Mouse (Mus musculus) adrenal gland, postnatal 10 days (tissue): ENCODE measurements at regions not wholly inside any gene's neighbourhood (a gene's known extent, or its start where the extent isn't known, plus 50 kb on each side); places are given as distances from the start of the nearest gene placed in this dataset.
A peak's percentile ranks its signal among the peaks of the same experiment; 100 is the strongest.

Source experiments
- DNase-seq: peaks from one replicate; pipeline ENCODE4 v3.0.0; 2021; ENCODE audit warnings: mixed read lengths

- peak; percentile 3 for DNase-seq
Measured at GRCm38 (mm10) chr14:99366281-99366987, 67.9 kb downstream of the Klf5 start.

- DNase-seq = no peak
Measured at GRCm38 (mm10) chr14:99366996-99367555, 68.6 kb downstream of the Klf5 start.

DNA sequence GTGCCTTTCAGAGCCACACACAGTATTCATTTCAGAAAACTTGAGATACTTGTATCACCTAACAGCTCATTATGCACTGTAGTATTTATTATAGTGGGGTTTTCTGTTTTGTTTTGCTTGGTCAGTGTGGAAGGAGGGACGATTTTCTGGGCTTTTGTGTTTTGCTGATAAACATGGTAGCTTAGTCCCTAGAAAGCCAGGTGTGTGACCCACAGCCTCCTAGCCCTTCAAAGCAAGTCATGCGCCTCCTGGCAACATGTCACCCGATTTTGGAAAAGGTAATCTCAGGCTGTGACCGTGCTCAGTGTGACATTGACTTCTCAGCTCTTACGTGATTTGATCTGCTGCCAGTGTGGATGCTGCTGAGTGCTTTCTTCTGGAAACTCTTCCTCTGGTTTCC lies 70.9 kb downstream of the Klf5 start:
- DNase-seq = no peak

DNA sequence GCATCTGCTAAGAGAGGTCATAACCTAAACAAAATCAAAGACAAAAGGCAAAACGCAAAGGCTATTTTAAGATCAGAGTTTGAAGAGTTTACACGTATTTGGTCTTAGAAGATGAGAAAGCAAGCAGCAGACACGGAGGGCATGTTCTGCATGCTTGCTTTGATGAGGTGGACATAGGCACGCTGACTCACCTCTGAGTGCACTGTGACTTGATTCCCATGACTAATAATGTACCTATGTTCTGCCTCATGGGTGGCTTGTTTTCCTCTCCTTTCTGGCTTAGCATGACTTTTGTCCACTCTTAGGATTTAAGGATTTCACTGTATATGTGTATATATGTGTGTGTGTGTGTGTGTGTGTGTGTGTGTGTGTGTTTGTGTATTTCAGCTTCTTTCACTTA lies 75.2 kb downstream of the Klf5 start:
- no peak for DNase-seq

DNA sequence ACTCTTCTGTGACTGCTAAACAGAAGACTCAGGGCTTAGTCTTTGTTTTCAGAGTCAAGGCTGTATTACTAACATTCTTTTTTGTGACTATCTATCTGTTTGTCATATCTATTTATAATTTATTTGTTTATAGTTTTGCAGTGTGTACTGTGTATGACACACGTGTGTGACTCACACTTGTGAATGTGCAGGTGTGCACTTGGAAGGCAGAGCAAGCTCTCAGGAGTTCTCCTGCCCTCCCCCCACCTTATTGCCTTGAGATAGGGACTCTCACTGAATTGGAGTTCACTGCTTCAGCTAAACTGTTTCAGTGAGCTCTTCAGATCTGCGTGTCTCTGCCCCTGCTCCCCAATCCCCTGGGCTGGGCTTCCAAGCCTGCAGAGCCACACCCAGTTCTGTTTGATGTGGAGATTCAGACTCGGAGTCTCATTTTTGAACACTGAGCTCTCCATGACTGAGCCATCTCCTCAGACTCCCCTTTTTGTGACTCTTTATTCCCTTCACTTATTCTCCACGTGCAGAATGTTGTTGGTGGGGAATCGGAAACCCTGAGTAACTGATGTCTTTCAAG lies 76.6 kb downstream of the Klf5 start:
- DNase-seq = peak; percentile 3

DNA sequence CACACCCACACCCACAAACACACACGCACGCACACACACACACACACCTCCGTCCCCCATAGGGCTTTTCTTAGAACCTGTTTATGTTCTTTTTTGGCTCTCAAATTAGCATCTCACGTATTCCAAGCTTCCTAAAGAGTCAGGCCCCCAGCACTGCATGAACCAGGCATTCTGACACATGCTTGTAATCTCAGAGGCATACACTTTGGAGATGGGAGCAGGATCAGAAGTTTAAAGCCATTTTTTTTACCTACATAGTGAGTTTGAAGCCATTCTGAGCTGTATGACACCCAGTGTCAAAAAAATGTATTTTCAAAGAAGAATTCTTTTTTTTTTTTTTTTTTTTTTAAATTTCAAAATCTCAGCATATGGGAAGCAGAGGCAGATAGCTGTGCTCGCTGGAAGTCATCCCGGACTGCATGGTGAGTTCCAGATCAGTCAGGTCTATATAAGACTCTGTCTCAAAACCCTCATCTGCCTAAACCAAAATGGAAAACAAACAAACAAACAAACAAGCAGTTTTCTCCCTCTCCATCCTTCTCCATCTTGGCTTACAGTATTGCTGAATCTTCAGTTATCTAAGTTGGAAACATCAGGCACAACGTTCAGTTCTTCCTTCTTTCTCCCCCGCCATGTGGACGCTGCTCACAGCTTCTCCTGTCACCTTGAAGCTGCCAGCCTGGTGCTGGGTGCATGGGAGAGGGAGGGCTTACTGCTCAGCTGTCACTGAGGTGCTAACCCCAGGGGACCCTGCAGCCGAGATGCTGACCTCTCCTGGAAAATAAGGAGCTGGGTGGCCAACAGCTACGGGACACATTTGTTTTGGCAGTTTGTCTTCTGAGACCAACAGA lies 78.4 kb downstream of the Klf5 start:
- DNase-seq = no peak

GRCm38 (mm10) chr14:99381262-99382017 lies 82.9 kb downstream of the Klf5 start:
- DNase-seq = no peak

DNA sequence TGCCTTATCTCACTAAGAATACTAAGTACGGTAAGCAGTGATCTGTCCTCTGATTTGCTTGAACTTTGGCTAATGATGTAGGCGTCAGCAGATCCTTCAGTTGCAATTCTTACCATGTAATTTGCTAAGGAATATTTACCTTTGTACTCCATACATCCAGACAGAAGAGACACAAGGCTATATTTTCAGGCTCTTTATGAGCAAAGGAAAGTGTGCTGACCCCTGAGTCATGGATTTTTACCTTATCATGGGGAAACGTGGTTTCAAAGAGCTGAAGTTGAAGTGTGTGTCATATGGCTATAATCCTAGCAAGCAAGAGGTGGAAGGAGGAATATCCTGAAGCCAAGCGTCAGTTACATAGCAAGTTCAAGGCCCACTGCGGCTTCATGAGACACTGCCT lies 83.6 kb downstream of the Klf5 start:
- no peak for DNase-seq

DNA sequence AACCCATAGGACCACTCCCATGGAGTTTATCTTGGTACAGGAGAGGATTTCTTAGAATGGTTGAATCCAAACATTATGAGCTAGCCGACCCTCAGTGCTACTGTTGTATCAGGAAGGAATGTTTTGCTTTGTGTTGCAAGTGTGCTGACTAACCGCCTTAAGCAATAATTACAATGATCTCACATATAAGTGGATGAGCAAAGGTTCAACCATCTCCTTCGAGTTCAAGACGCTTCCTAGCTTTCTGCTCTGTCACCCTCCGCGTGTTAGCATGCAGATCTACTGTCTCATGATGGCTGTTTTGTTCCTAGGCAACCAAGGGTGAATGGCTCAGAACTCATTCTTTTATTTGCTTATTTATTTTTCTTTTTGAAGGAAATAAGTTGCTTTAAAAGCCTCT lies 84.7 kb downstream of the Klf5 start:
- DNase-seq = no peak

GRCm38 (mm10) chr14:99387581-99387980 lies 89.1 kb downstream of the Klf5 start:
- no peak for DNase-seq

- DNase-seq = no peak
Measured at GRCm38 (mm10) chr14:99389306-99389705, 90.8 kb downstream of the Klf5 start.

GRCm38 (mm10) chr14:99391700-99392099 lies 93.2 kb downstream of the Klf5 start:
- no peak for DNase-seq

- no peak for DNase-seq
Measured at GRCm38 (mm10) chr14:99392813-99393212, 94.3 kb downstream of the Klf5 start.

DNA sequence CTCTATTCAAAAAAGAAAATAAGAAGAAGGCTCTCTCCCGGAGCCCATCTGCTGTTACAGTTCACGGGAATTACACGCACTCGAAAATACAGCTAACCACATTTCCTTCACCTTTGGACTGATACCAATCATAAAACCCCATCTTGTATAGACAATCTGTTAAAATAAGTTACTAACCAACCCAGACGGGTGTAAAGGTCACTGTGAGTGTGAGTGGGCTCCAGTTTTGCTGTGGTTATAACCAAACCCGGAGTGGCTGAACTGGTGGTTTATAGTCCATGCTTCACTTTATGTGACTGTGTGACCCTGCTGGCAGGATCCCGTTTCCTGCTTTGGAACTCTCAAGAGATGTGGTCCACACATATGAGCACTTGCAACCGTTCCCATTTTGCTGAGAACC lies 95.1 kb downstream of the Klf5 start:
- DNase-seq = no peak

GRCm38 (mm10) chr14:99403155-99403726 lies 104.8 kb downstream of the Klf5 start:
- peak; percentile 11 for DNase-seq

DNA sequence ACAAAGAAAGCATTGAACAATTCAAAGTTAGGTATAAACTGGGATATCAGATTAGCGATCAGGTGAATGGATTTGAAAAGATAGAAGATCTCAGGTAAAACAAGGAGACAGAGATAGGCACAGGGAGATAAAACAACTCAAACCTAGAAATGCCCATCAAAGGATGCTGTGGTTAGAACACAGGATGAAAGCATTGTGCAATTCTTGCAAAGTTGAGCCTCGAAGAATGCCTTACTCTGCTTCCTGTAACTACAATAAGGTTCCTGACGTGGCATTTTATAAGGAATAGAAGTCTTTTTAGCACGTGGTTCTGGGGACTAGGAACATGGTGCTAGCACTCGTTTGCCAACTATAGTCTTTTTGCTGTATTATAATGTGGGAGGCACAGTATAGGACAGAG lies 106.7 kb downstream of the Klf5 start:
- no peak for DNase-seq

DNA sequence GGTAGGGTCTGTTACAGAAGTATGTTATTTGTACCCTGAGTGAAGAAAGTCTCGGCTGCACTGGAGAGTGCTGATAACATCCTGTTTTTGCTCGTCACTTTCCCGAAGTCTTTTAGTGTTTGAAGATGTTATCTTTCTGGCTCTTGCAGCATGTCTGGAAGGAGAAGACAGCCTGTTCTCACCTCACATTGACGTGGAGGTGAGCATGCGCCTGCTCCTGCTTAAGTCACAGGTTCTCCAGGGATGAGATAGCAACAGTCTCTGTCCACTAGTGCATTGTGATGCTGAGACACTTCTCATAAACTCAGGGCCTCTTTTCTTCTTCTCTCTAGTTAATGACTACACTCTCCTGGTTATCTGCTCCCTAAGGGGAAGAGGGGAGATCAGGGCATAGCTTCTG lies 113.3 kb downstream of the Klf5 start:
- no peak for DNase-seq

DNA sequence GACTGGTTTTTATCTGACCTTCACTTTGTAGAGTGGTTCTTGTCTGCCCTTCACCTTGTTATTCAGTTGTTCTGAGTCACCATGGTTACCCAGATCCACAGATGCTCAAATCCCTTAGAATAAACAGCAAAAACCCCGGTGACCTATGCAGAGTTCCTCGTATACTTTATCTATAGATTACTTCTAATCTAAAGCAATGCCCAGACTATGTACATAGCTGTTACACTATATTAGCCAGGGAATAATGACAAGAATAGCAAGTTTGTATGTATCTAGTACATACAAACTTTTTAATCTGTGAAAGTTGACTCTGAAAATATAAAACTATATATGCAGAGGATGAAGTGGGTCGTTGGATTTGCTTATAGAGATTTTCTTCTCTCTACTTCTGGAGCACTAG lies 117.7 kb downstream of the Klf5 start:
- DNase-seq = no peak

GRCm38 (mm10) chr14:99418970-99419369 lies 120.5 kb downstream of the Klf5 start:
- no peak for DNase-seq

DNA sequence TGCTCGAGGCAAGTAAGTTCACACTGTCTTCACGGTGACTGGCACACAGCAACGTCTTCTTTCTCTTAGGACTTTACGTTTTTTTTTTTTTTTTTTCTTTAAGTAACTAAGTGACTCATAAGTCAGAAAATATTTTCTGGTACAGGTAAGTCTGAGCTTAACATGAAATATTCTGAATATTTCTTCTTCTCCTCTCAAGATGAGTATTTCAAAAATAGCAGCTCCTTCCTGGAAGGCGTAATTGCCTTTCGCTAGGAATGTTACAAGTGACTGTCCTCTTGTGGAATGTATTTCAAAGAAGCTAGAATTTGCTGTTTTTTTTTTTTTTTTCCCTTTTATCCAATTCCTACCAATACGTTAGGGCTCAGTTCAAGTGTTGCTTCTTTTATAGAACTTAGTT lies 124.8 kb downstream of the Klf5 start:
- no peak for DNase-seq

- no peak for DNase-seq
Measured at GRCm38 (mm10) chr14:99427049-99427448, 128.6 kb downstream of the Klf5 start.

GRCm38 (mm10) chr14:99430323-99430722 lies 131.8 kb downstream of the Klf5 start:
- DNase-seq = peak; percentile 53
